Mouse (Mus musculus): ENCODE results near the gene Sstr2.

DNA sequence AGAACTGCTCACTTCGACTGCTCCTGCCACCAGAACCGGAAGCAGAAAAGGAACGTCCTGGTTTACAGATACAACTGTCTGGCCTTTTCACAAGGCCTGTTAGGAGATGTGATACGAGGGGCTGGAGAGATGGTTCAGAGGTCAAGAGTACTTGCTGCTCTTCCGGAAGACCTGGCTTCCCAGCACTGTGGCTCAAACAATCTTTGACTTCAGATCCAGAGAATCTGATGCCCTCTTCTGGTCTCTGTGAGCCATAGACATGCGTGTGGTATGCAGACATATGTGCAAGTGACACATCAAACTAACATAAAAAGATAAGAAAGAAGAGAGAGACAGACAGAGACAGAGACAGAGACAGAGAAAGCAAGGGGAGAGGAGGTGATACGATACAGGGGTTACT lies 13.2 kb downstream of the Sstr2 start:
- no peak; a peak in 1 of 6 replicates for TF ChIP-seq CTCF (IDR thresholded peaks at IDR 0.05 in 2 of 3, conservative IDR thresholded peaks at IDR 0.05 in 1 of 3; ENCODE audit: control insufficient read depth in 1 of 3, insufficient read depth in 1 of 3, low read depth in 2 of 3, low read length in 3 of 3, poor library complexity in 1 of 3, severe bottlenecking in 1 of 3)
- TF ChIP-seq SMC3 (IDR thresholded peaks at IDR 0.05; ENCODE audit: low read depth, low read length): no peak
- TF ChIP-seq POLR2A (IDR thresholded peaks at IDR 0.05; ENCODE audit: control insufficient read depth in 1 of 2, insufficient read depth in 1 of 2, low read depth in 1 of 2, low read length in 2 of 2, poor library complexity in 1 of 2): no peak
- TF ChIP-seq MAX (IDR thresholded peaks at IDR 0.05; ENCODE audit: low read length): no peak
- no peak for TF ChIP-seq GATA1 (IDR thresholded peaks at IDR 0.05; ENCODE audit: low read depth, low read length)
- no peak for TF ChIP-seq USF1 (IDR thresholded peaks at IDR 0.05; ENCODE audit: low read depth, low read length)
- no peak for TF ChIP-seq ZKSCAN1 (IDR thresholded peaks at IDR 0.05; ENCODE audit: low read depth, low read length)
- no peak for TF ChIP-seq TBP (IDR thresholded peaks at IDR 0.05; ENCODE audit: low read depth, low read length)
- no peak for TF ChIP-seq ZNF384 (IDR thresholded peaks at IDR 0.05; ENCODE audit: low read depth, low read length)
- no peak for TF ChIP-seq NELFE (IDR thresholded peaks at IDR 0.05; ENCODE audit: low read depth, low read length)
- no peak for TF ChIP-seq E2F4 (IDR thresholded peaks at IDR 0.05; ENCODE audit: borderline replicate concordance, low read depth, low read length)
- no peak for TF ChIP-seq RAD21 (IDR thresholded peaks at IDR 0.05; ENCODE audit: low read depth, low read length)
- no peak for TF ChIP-seq MEF2A (IDR thresholded peaks at IDR 0.05; ENCODE audit: extremely low read depth, insufficient replicate concordance, low read depth, low read length, poor library complexity, severe bottlenecking)
- no peak for TF ChIP-seq EP300 (IDR thresholded peaks at IDR 0.05; ENCODE audit: low read depth in 1 of 2, low read length in 2 of 2)

All from MEL (cell line).